Mouse (Mus musculus): Measurements from ENCODE around the gene Gm20388.

The Gm20388 gene

GRCm38 (mm10) chr8:122670001-122670400, 2759.4 kb downstream of the Gm20388 start:
- no peak for DNase-seq (ENCODE audit: low spot score in 2 of 2)

DNA sequence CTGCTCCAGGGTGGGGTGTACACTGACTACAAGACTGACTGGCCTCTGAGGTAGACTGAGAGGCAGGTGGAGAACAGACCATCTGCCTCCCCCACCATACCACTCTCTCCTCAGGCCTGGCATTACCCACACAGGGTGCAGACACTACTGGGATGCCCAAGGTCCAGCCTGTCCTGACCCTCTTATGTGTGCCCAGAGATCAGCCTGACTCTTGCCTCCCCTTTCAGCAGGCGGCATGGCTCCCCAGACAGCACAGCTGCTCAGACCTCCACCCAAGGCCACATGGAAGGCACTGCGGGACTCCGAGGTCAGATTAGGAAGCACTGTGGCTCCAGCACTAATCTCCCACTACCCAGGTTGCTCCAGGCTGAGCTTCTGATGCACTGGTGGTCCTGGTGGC, 2760.1 kb downstream of the Gm20388 start:
- no peak for DNase-seq (ENCODE audit: low spot score in 2 of 2)

DNA sequence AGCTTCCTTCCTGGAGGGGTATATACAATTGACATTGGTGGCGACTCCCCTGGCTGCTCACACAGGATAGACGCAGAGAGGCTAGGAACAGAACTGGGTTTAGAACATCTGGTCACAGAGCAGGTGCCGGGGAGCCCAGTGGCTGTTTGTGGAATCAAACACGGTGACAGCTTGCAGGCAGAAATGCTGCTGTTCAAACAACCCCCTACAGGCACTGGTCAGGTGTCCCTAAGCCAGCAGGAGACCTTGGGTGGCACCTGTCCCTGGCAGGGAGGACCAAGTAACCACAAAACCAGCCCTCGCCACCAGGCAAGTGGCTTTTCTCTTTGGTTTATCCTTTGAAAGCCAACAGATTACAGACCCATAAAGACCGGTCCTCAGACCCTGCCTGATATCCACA, 2761.3 kb downstream of the Gm20388 start:
- DNase-seq (ENCODE audit: low spot score in 2 of 2): no peak

DNA sequence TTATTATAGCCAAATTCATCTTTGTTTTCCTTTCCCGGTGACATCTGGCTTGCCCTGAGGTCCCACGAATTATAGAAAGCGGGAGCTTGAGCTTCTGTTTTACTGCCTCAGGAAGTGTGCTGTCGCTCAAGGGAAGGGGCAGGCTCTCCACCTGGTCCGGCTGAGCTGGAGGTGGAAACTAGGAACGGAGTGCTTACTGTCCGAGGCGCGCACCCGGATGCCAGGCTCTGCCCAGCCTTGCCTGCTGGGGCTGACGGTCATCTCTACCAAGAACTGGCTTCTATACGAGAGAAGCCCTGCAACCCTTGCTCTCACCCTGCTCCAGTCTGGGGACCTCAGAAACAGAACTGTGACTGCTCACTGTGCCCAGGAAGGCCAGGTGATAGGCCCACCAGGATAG, 2763.3 kb downstream of the Gm20388 start:
- no peak for DNase-seq (ENCODE audit: low spot score in 2 of 2)

- no peak for DNase-seq (ENCODE audit: low spot score in 2 of 2)
Measured at GRCm38 (mm10) chr8:122674999-122675398, 2764.4 kb downstream of the Gm20388 start.

GRCm38 (mm10) chr8:122675596-122676420, 2765.2 kb downstream of the Gm20388 start:
- peak in 1 of 2 experiments; percentile 33 for DNase-seq (ENCODE audit: low spot score in 2 of 2)

GRCm38 (mm10) chr8:122676621-122677480, 2766.2 kb downstream of the Gm20388 start:
- peak in 1 of 2 experiments; percentile 82 for DNase-seq (ENCODE audit: low spot score in 2 of 2)

DNA sequence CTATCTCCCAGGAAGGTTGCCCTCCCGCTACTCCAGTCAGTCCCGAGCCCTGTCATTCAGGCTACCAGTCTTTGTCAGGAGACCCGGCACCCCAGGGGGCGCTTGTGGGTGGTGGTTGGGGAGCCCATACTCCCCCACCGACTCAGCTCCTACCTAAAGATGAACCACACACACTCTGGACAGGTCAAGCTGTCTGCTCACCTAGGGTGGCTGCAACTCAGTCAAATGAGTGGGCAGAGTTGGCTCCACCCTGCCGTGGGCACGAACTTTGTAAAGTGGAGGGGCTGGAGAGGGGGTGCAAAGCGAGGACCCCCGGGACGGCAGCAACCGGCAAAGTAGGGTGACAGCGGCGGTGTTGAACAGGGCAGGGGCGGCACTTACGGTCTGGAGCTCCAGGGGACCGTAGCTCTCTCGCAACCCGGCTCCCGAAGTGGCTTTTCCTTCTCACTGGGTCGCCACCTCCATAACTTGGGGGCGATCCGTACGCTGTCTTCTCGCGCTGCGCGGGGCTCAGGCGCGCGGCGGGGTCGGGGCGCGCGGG, 2766.9 kb downstream of the Gm20388 start:
- no peak for DNase-seq (ENCODE audit: low spot score in 2 of 2)

DNA sequence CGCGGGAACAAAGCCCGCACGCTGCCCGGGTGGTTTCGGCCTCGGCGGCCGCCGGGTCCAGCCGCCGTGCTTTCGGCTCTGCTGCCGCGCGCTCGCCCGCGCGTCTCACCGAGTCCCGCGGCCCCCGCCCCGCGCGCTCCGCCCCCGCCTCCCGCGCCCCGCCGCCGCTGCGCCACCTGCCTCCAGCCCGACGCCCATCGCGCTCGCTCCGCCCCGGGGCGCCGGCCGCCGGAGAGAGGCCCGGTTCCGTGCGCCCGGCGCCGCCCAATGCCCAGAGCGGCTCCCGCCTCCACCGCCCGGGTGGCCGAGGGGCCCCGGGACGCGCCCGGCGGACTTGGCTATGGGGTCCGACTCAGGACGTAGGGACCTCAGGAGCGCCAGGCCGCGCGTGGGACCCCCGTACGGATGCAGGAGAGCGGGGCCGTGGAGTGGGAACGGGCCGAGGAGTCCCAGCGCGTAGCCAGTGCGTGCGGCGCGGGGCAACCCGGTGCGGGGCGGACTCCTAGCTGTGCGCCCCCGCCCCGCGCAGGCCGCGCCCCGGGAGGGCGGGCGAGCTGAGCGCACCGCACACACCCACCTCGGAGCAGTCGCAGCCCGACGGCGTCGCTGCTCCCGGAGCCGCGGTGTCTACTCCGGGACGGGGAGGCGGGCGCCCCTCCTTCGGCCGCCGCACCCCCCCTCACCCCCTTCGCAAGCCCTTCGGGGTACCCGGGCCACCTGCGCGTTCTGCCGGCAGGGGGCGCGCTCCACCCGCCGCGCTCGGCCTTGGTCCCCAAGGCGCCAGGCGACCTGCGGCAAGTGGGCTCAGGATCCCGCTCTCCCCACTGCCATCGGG, 2767.6 kb downstream of the Gm20388 start:
- peak in 1 of 2 experiments; percentile 70 for DNase-seq (ENCODE audit: low spot score in 2 of 2)

- no peak for DNase-seq (ENCODE audit: low spot score in 2 of 2)
Measured at GRCm38 (mm10) chr8:122678896-122679210, 2768.2 kb downstream of the Gm20388 start.

DNA sequence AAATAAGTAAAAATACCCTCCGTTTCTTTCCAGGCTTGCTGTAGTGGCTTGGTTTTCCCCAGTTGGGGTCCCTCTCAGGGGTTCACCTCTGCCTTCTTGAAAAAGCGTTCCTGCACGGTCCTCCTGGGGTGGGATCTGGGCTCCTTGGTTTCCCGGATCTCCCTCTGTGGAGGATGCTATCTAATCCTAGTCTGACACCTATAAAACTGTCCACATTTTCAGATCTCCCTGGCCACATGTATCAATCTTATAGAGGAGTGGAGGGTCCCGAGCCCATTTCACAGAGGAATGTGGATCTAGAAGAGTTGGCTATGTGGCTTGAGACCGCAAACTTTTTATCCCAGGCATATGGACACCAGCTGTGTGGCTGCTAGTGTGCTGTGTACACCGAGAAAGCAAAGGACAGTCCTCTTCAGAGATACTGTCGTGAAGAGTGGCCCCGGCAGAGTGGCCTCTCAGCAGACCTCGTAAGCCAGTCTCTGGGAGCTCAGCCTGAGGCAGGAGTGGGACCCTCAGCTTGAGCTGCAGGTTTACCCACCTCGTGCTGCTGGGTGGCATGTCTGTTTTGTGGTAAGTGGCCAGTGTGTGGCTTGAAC, 2768.8 kb downstream of the Gm20388 start:
- DNase-seq (ENCODE audit: low spot score in 2 of 2): no peak

GRCm38 (mm10) chr8:122680171-122680570, 2769.5 kb downstream of the Gm20388 start:
- no peak for DNase-seq (ENCODE audit: low spot score in 2 of 2)

- DNase-seq (ENCODE audit: low spot score in 2 of 2): no peak
Measured at GRCm38 (mm10) chr8:122682820-122683219, 2772.2 kb downstream of the Gm20388 start.

- no peak for DNase-seq (ENCODE audit: low spot score in 2 of 2)
Measured at GRCm38 (mm10) chr8:122685097-122685861, 2774.6 kb downstream of the Gm20388 start.

GRCm38 (mm10) chr8:122686879-122687278, 2776.2 kb downstream of the Gm20388 start:
- no peak for DNase-seq (ENCODE audit: low spot score in 2 of 2)

GRCm38 (mm10) chr8:122689315-122689714, 2778.7 kb downstream of the Gm20388 start:
- DNase-seq (ENCODE audit: low spot score in 2 of 2): no peak

DNA sequence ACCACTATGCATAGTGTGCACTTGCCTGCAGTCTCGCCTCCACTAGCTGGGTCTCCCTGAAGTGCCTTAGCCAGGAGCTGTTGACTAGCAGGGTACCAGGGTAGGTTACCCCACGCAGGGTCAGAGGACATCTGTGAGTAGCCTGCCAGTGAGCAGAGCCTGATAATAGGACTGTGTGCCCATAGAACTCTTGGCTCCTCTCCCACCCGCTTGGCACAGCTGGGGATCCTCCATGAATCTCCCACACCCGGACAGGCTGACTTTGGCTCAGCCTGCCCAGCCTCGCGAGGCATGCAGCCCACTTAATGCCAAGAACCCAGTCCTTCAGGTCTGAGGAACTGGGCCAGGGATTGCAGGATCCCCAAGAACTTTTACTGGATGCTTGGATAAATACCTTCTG, 2780.4 kb downstream of the Gm20388 start:
- peak in 1 of 2 experiments; percentile 24 for DNase-seq (ENCODE audit: low spot score in 2 of 2)

GRCm38 (mm10) chr8:122692152-122692551, 2781.5 kb downstream of the Gm20388 start:
- no peak for DNase-seq (ENCODE audit: low spot score in 2 of 2)

DNA sequence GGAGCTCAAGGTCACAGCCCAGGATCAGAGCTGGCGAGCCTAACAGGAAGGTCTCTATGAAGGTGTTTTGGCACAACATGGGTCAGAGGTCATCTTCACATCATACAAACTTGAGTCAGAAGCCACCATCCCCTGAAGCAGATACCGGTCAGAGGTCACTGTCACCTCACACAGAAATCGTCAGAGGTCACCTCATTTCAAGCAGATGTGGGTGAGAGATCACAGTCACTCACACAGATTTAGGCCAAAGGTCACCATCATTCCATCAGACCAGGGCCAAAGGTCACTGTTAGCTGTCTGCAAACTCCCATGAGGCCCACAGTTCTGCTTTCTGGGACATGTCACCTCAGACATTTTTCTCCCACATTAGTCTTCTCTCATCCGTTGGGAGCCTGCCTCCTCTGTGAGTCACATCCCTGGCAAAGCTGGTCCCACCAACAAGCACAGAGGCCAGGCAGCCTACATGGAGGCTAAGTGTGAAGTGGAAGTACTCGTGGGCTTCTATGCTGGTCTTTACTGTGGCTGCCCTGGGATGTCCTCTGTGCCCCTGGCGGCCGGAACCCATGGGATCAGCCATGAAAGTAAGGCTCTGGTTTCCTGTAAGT, 2784.9 kb downstream of the Gm20388 start:
- DNase-seq (ENCODE audit: low spot score in 2 of 2): peak in 1 of 2 experiments; percentile 45

GRCm38 (mm10) chr8:122697181-122697581, 2786.5 kb downstream of the Gm20388 start:
- DNase-seq (ENCODE audit: low spot score in 2 of 2): peak in 1 of 2 experiments; percentile 46

Measured in left cerebral cortex, adult 9 months (tissue).